Mouse (Mus musculus): ENCODE data around the gene Itgb1bp1.

GRCm38 (mm10) chr12:21209273-21209672 lies 76.8 kb downstream of the Itgb1bp1 start:
- no peak for TF ChIP-seq CTCF (IDR thresholded peaks at IDR 0.05; ENCODE audit: control insufficient read depth, insufficient read depth, insufficient read length)
- no peak for TF ChIP-seq MAX (IDR thresholded peaks at IDR 0.05)
- TF ChIP-seq USF1 (IDR thresholded peaks at IDR 0.05; ENCODE audit: low read depth), result no peak
- TF ChIP-seq CEBPB (IDR thresholded peaks at IDR 0.05; ENCODE audit: low read depth), result no peak

All from C2C12 (cell line).